In genomic region chr12:30092081-30092480, GRCm38 (mm10) we compare ENCODE assay signal across 15 mouse cellular contexts. TPM values are rescaled to one million over a fixed set of nuclear protein-coding genes. Genes with fewer than 3 reads are reported as not detected.
DNase-seq lines count a peak whose midpoint lies in the region; ATAC-seq and TF ChIP-seq lines count a peak whose summit lies in the region.
"Had no signal": no experiment of that assay in that cellular context is flagged by ENCODE, and none has a peak within 500 bp of the region (broad histone marks: within the 10 kb centered on the region; RNA-seq: fewer than 3 reads in every experiment).

No protein-coding gene starts in this region.

- TF ChIP-seq EP300 in liver, postnatal 0 days (IDR thresholded peaks at IDR 0.05; ENCODE audit: low read depth): no peak

- H3K27ac ChIP-seq in hindbrain, postnatal 0 days: no peak overlapping the region
- no peak overlapping the region for H3K27ac ChIP-seq in hindbrain, embryonic 13.5 days
- no peak overlapping the region for H3K27ac ChIP-seq in layer of hippocampus, adult 2 months
- H3K27ac ChIP-seq in liver, postnatal 0 days (ENCODE audit: low read depth): no peak overlapping the region
- H3K27ac ChIP-seq: heart, embryonic 15.5 days; intestine, embryonic 15.5 days had no signal

- peak; percentile 19 for DNase-seq in cerebellum, adult 11-12 months
- DNase-seq in cerebellum, adult 9-10 months: no peak
- DNase-seq in hindbrain, postnatal 0 days (ENCODE audit: low spot score): peak; percentile 44
- peak; percentile 27 for DNase-seq in cerebellum, adult 9-11 months
- peak; percentile 42 to 50 for DNase-seq in layer of hippocampus, adult 2 months (ENCODE audit: low spot score in 2 of 2)
- DNase-seq in liver, postnatal 0 days: no peak
- no peak for DNase-seq in urinary bladder, postnatal 10 days (ENCODE audit: low spot score)
- DNase-seq: liver; lung, postnatal 10 days; spleen, adult 18-20 months; thymus, adult 18-20 months had no signal

- H3K4me1 ChIP-seq in hindbrain, postnatal 0 days (ENCODE audit: insufficient read depth, low read length): no peaks in the 10 kb centered on the region
- 0 out of 2 replicates have a peak, but pooled peaks cover 3% of the 10 kb centered on the region for H3K4me1 ChIP-seq in hindbrain, embryonic 13.5 days (replicated peaks)
- no peaks in the 10 kb centered on the region for H3K4me1 ChIP-seq in liver, postnatal 0 days (ENCODE audit: insufficient read depth)
- H3K4me1 ChIP-seq: heart, embryonic 15.5 days; intestine, embryonic 15.5 days had no signal

- H3K4me3 ChIP-seq in hindbrain, postnatal 0 days (ENCODE audit: low read length): no peak overlapping the region
- no peak overlapping the region for H3K4me3 ChIP-seq in hindbrain, embryonic 13.5 days
- H3K4me3 ChIP-seq in layer of hippocampus, adult 2 months: no peak overlapping the region
- H3K4me3 ChIP-seq in liver, postnatal 0 days (ENCODE audit: low read depth, low read length): no peak overlapping the region
- H3K4me3 ChIP-seq: heart, embryonic 15.5 days; intestine, embryonic 15.5 days had no signal

- H3K36me3 ChIP-seq in hindbrain, postnatal 0 days (ENCODE audit: insufficient read depth, low read length): no peaks in the 10 kb centered on the region
- no peaks in the 10 kb centered on the region for H3K36me3 ChIP-seq in hindbrain, embryonic 13.5 days
- no peaks in the 10 kb centered on the region for H3K36me3 ChIP-seq in liver, postnatal 0 days (replicated peaks; ENCODE audit: insufficient read depth, low read length)
- H3K36me3 ChIP-seq: G1E; heart, embryonic 15.5 days; intestine, embryonic 15.5 days had no signal

- H3K4me2 ChIP-seq in hindbrain, postnatal 0 days (ENCODE audit: low read depth, low read length): no peak overlapping the region
- no peak overlapping the region for H3K4me2 ChIP-seq in hindbrain, embryonic 13.5 days
- no peak overlapping the region for H3K4me2 ChIP-seq in liver, postnatal 0 days (ENCODE audit: low read depth, low read length)
- H3K4me2 ChIP-seq: heart, embryonic 15.5 days; intestine, embryonic 15.5 days had no signal

- ATAC-seq in hindbrain, postnatal 0 days: no peak
- ATAC-seq in hindbrain, embryonic 13.5 days (ENCODE audit: low FRiP score): no peak
- no peak for ATAC-seq in liver, postnatal 0 days
- ATAC-seq: intestine, embryonic 15.5 days had no signal

- no peak for TF ChIP-seq CTCF in hindbrain, postnatal 0 days (IDR thresholded peaks at IDR 0.05; ENCODE audit: low read depth)
- no peak for TF ChIP-seq CTCF in layer of hippocampus, adult 2 months (conservative IDR thresholded peaks at IDR 0.05)
- no peak for TF ChIP-seq CTCF in liver, postnatal 0 days (IDR thresholded peaks at IDR 0.05; ENCODE audit: low read depth)

- no peak overlapping the region for H3K9ac ChIP-seq in hindbrain, postnatal 0 days (replicated peaks; ENCODE audit: low read length)
- no peak overlapping the region for H3K9ac ChIP-seq in hindbrain, embryonic 13.5 days
- no peak overlapping the region for H3K9ac ChIP-seq in liver, postnatal 0 days (replicated peaks)
- H3K9ac ChIP-seq: heart, embryonic 15.5 days; intestine, embryonic 15.5 days had no signal

- no peaks in the 10 kb centered on the region for H3K27me3 ChIP-seq in hindbrain, postnatal 0 days (ENCODE audit: insufficient read depth, low read length)
- no peaks in the 10 kb centered on the region for H3K27me3 ChIP-seq in hindbrain, embryonic 13.5 days
- H3K27me3 ChIP-seq in liver, postnatal 0 days (ENCODE audit: insufficient read depth, low read length): no peaks in the 10 kb centered on the region
- H3K27me3 ChIP-seq: heart, embryonic 15.5 days; intestine, embryonic 15.5 days had no signal

- WGBS in hindbrain, postnatal 0 days: 61% methylated on average over 5 of the region's 5 CpGs
- 92% methylated on average over 5 of the region's 5 CpGs for WGBS in hindbrain, embryonic 13.5 days
- WGBS in liver, postnatal 0 days (ENCODE audit: insufficient replicate concordance): 84% methylated on average over 5 of the region's 5 CpGs

- no peaks in the 10 kb centered on the region for H3K9me3 ChIP-seq in hindbrain, postnatal 0 days (ENCODE audit: low read length)
- H3K9me3 ChIP-seq in hindbrain, embryonic 13.5 days: no peaks in the 10 kb centered on the region
- H3K9me3 ChIP-seq in liver, postnatal 0 days (ENCODE audit: low read length): no peaks in the 10 kb centered on the region
- H3K9me3 ChIP-seq: heart, embryonic 15.5 days; intestine, embryonic 15.5 days had no signal

RNA-seq across cellular contexts. Expression of gene Tpo, which starts 40.3 kb away (rescaled TPM):
- total RNA-seq in hindbrain, postnatal 0 days (2014; rRNA removed): 0.05 and 0.07 TPM in 2 replicates
- 0.47 and 0.81 TPM in 2 replicates for polyA plus RNA-seq in hindbrain, postnatal 0 days (2015; fragmentation: Nextera tagmentation; extraction: Ambion mirVana)
- 0.21 TPM in 1 of 2 replicates, not detected in the other for polyA plus RNA-seq in hindbrain, embryonic 13.5 days (2015; fragmentation: Nextera tagmentation; extraction: Ambion mirVana)
- under 1 TPM; 0.20 to 0.25 TPM for total RNA-seq in layer of hippocampus, adult 2 months (2021)
- polyA plus RNA-seq in liver, postnatal 0 days (2015; fragmentation: Nextera tagmentation; extraction: Ambion mirVana): not detected in 2 replicates
- polyA plus RNA-seq: G1E; heart, embryonic 15.5 days had no signal

Comparison
In these comparisons a context has a peak if more than half of its experiments do, and no peak if none do; other contexts are left out.
1. DNase-seq: peak in cerebellum, adult 11-12 months (single experiment), hindbrain, postnatal 0 days (single experiment), cerebellum, adult 9-11 months (single experiment) and layer of hippocampus, adult 2 months (2 of 2); none in cerebellum, adult 9-10 months (single experiment), liver, postnatal 0 days (single experiment) and urinary bladder, postnatal 10 days (single experiment).